Mouse (Mus musculus): ENCODE measurements at regions not wholly inside any gene's neighbourhood (a gene's known extent, or its start where the extent isn't known, plus 50 kb on each side); places are given as distances from the start of the nearest gene placed in this dataset.

- Histone ChIP-seq H3K36me3 (replicated peaks in 1 of 2; ENCODE audit: control insufficient read depth in 1 of 2, insufficient read depth in 1 of 2, low read length in 1 of 2) (no peaks in the 10 kb centered on the region), H3K4me3 (replicated peaks in 1 of 3; ENCODE audit: low read depth in 2 of 3, low read length in 2 of 3, poor library complexity in 1 of 3) (no peak overlapping the region), H3K4me2 (ENCODE audit: insufficient read depth, low read depth, poor library complexity, severe bottlenecking) (no peak overlapping the region), H3K79me2 (replicated peaks; ENCODE audit: control insufficient read depth, extremely low read depth, insufficient read depth, poor library complexity, severe bottlenecking) (no peaks in the 10 kb centered on the region), H3K4me1 (ENCODE audit: control insufficient read depth in 1 of 2, insufficient read depth in 2 of 2) (no peaks in the 10 kb centered on the region), H3K27me3 (replicated peaks) (no peaks in the 10 kb centered on the region), H3K9ac (ENCODE audit: insufficient read depth, low read depth) (no peak overlapping the region), H3K9me3 (replicated peaks; ENCODE audit: low read length) (peaks cover 80% of the 10 kb centered on the region), H3K27ac (ENCODE audit: insufficient read depth, low read depth) (no peak overlapping the region)
- in situ Hi-C loops (cut with MboI; ENCODE audit: low pct_ligation_motif_present, low pct_unique_long_range_greater_than_20kb, low sequenced_read_pairs) = no loop called here
- DNase-seq (ENCODE audit: extremely low read depth) = no peak
- no peak for TF ChIP-seq NRF1 (IDR thresholded peaks at IDR 0.05; ENCODE audit: low read depth, low read length)
- no peak for TF ChIP-seq TBP (conservative IDR thresholded peaks at IDR 0.05; ENCODE audit: low read depth, low read length)
- TF ChIP-seq USF1 (IDR thresholded peaks at IDR 0.05; ENCODE audit: low read depth, low read length) = no peak
- TF ChIP-seq JUN (IDR thresholded peaks at IDR 0.05; ENCODE audit: insufficient read depth, low read depth, low read length) = no peak
- TF ChIP-seq CHD2 (IDR thresholded peaks at IDR 0.05; ENCODE audit: low read length) = no peak
- TF ChIP-seq MAX (IDR thresholded peaks at IDR 0.05; ENCODE audit: low read length) = no peak
- TF ChIP-seq GABPA (IDR thresholded peaks at IDR 0.05; ENCODE audit: insufficient replicate concordance, low read depth, low read length) = no peak
- no peak for TF ChIP-seq MEF2A (IDR thresholded peaks at IDR 0.05; ENCODE audit: borderline replicate concordance, low read depth, low read length)
- no peak for TF ChIP-seq ZC3H11A (IDR thresholded peaks at IDR 0.05; ENCODE audit: low read depth, low read length)
- no peak for TF ChIP-seq UBTF (IDR thresholded peaks at IDR 0.05; ENCODE audit: low read depth, low read length)
- TF ChIP-seq POLR2AphosphoS2 (IDR thresholded peaks at IDR 0.05; ENCODE audit: low read depth, low read length) = no peak
- TF ChIP-seq NELFE (IDR thresholded peaks at IDR 0.05; ENCODE audit: low read depth, low read length) = no peak
- TF ChIP-seq ZNF384 (IDR thresholded peaks at IDR 0.05; ENCODE audit: low read depth, low read length) = no peak
- dilution Hi-C loops (cut with MboI; ENCODE audit: extremely low pct_ligation_motif_present, extremely low pct_unique_long_range_greater_than_20kb, low sequenced_read_pairs) = no loop called here
Measured at GRCm38 (mm10) chr13:60032586-60032985, 144.6 kb downstream of the Gas1 start.

- no peak overlapping the region for H3K9ac ChIP-seq (ENCODE audit: insufficient read depth, low read depth)
- no peak overlapping the region for H3K4me3 ChIP-seq (replicated peaks in 1 of 3; ENCODE audit: low read depth in 2 of 3, low read length in 2 of 3, poor library complexity in 1 of 3)
- dilution Hi-C loops (cut with MboI; ENCODE audit: extremely low pct_ligation_motif_present, extremely low pct_unique_long_range_greater_than_20kb, low sequenced_read_pairs) = no loop called here
- no peaks in the 10 kb centered on the region for H3K36me3 ChIP-seq (replicated peaks in 1 of 2; ENCODE audit: control insufficient read depth in 1 of 2, insufficient read depth in 1 of 2, low read length in 1 of 2)
- no peak overlapping the region for H3K4me2 ChIP-seq (ENCODE audit: insufficient read depth, low read depth, poor library complexity, severe bottlenecking)
- H3K27me3 ChIP-seq (replicated peaks) = no peaks in the 10 kb centered on the region
- no peak for TF ChIP-seq ELF1 (IDR thresholded peaks at IDR 0.05; ENCODE audit: low read depth, low read length)
- no peak for TF ChIP-seq POLR2A (IDR thresholded peaks at IDR 0.05; ENCODE audit: low read depth, low read length)
- no peak for TF ChIP-seq HCFC1 (IDR thresholded peaks at IDR 0.05; ENCODE audit: low read depth, low read length)
- no peak for TF ChIP-seq CTCF (conservative IDR thresholded peaks at IDR 0.05 in 1 of 2, IDR thresholded peaks at IDR 0.05 in 1 of 2; ENCODE audit: low read depth in 2 of 2, low read length in 2 of 2)
- peaks cover 52% of the 10 kb centered on the region for H3K9me3 ChIP-seq (replicated peaks; ENCODE audit: low read length)
- in situ Hi-C loops (cut with MboI; ENCODE audit: low pct_ligation_motif_present, low pct_unique_long_range_greater_than_20kb, low sequenced_read_pairs) = no loop called here
- no peaks in the 10 kb centered on the region for H3K4me1 ChIP-seq (ENCODE audit: control insufficient read depth in 1 of 2, insufficient read depth in 2 of 2)
- no peak overlapping the region for H3K27ac ChIP-seq (ENCODE audit: insufficient read depth, low read depth)
- H3K79me2 ChIP-seq (replicated peaks; ENCODE audit: control insufficient read depth, extremely low read depth, insufficient read depth, poor library complexity, severe bottlenecking) = no peaks in the 10 kb centered on the region
- DNase-seq (ENCODE audit: extremely low read depth) = no peak
Measured at GRCm38 (mm10) chr13:60029591-60029990, 147.6 kb downstream of the Gas1 start.

All from CH12.LX (cell line).